Mouse (Mus musculus) forebrain, embryonic 15.5 days (tissue): Measurements from ENCODE around the gene Cdkn1b. TPM values are rescaled to one million over a fixed set of nuclear protein-coding genes. Genes with fewer than 3 reads are reported as not detected.

Experiments
- ATAC-seq: fragments of 200-750 bp; cut with Nextera tagmentation; replicated peaks from 2 replicates; pipeline ENCODE4 v1.8.0; 2017; ENCODE audit warnings: mild to moderate bottlenecking, moderate TSS enrichment, moderate library complexity
- H3K27ac ChIP-seq: fragments of 300-500 bp; sonication (generic); replicated peaks from 2 replicates; pipeline ENCODE4 v1.5.1; 2015; ENCODE audit warnings: mild to moderate bottlenecking, inconsistent platforms
- H3K27me3 ChIP-seq: fragments of 300-500 bp; sonication (generic); 2 replicates; pipeline ENCODE4 v1.6.1; 2015; ENCODE audit warnings: inconsistent platforms
- H3K36me3 ChIP-seq: fragments of 300-500 bp; sonication (generic); 2 replicates; pipeline ENCODE4 v1.6.1; 2015; ENCODE audit warnings: mild to moderate bottlenecking, inconsistent platforms
- H3K4me1 ChIP-seq: fragments of 300-500 bp; sonication (generic); 2 replicates; pipeline ENCODE4 v1.6.1; 2015; ENCODE audit warnings: inconsistent platforms
- H3K4me2 ChIP-seq: fragments of 300-500 bp; sonication (generic); replicated peaks from 2 replicates; pipeline ENCODE4 v1.6.1; 2015; ENCODE audit warnings: mild to moderate bottlenecking, inconsistent platforms
- H3K4me3 ChIP-seq: fragments of 300-500 bp; sonication (generic); 2 replicates; pipeline ENCODE4 v1.5.1; 2015; ENCODE audit warnings: mild to moderate bottlenecking, inconsistent platforms
- H3K9ac ChIP-seq: fragments of 300-500 bp; sonication (generic); replicated peaks from 2 replicates; pipeline ENCODE4 v1.6.1; 2015; ENCODE audit warnings: mild to moderate bottlenecking, inconsistent platforms
- H3K9me3 ChIP-seq: fragments of 300-500 bp; sonication (generic); 2 replicates; pipeline ENCODE4 v1.6.1; 2016; ENCODE audit warnings: inconsistent platforms
- WGBS: fragments of 180-500 bp; shearing (Covaris S2); methylation state at CpG from one replicate; pipeline ENCODE4 v1.1.7; 2015; ENCODE audit warnings: mixed read lengths; 5-methylcytosine and 5-hydroxymethylcytosine counted together
- polyA plus RNA-seq: library from polyadenylated mRNA; unstranded; fragments of >200 nt; fragmentation: Nextera tagmentation; extraction: Ambion mirVana; gene quantifications from 2 replicates; pipeline ENCODE4 v1.2.1, GENCODE M21; 2015

Gene Cdkn1b
- polyA plus RNA-seq, 1 experiment from 2014 or later = 52.4 TPM

DNA sequence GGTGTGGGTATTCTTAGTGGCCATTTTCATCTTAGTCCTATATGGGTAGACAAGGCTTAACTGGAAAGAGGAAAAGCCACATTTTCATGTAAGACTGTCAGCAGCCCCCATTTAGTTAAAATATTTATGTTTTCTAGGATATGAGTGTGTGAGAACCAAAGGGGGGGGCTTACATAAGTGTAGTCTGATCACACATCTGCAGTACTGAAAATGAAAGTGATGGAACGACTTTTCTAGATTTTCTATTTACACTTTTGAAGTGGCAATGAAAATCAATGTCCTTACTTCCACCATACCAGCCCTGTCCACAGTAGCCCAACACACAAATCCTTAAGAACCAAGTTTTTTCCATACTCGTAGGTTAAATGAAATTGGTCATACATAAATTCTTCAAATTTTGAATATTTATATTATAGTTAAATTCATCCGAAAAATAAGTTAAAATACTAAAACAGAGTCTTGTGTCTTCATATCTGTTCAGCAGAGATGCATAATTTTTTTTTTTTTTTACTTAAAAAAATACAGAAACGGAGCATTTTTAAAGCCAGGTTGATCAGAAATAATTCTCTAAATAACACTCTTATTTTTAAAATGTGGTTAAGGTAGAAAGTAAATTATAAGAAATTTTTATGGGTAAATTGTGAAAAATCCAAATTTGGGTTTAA lies 5.6 kb downstream of the Cdkn1b start:
- WGBS = 46% methylated on average over 4 of the region's 4 CpGs
- H3K4me1 ChIP-seq = peaks cover 46% of the 10 kb centered on the region

DNA sequence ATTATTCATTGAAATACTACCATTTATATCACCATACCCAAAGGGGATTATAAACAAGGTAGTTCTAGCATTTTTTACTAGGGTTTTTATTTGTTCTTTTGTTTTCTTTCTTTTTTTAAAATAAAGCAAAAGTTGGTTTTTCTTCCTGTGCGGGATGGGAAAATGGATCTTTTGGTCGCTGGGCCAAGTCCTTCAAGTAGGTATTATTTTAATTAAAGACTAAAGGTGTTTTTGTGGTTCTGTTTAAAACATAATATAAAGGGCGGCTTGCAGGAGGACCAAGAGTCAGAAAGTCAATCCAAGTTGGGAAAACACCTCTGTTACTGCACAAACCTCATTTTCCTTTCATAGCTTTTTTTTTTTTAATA lies 6.1 kb downstream of the Cdkn1b start:
- ATAC-seq = no peak
- Histone ChIP-seq H3K27ac (peak overlapping the region; percentile 98), H3K9me3 (no peaks in the 10 kb centered on the region), H3K4me3 (peak overlapping the region; percentile 54), H3K36me3 (no peaks in the 10 kb centered on the region), H3K4me1 (peaks cover 48% of the 10 kb centered on the region), H3K9ac (peak overlapping the region; percentile 66), H3K4me2 (peak overlapping the region; percentile 78), H3K27me3 (no peaks in the 10 kb centered on the region)
- 12% methylated on average over 3 of the region's 3 CpGs for WGBS

More for the DNA sequence above, 5.6 kb downstream of the Cdkn1b start:
- ATAC-seq = no peak
- Histone ChIP-seq H3K9ac (no peak overlapping the region), H3K36me3 (no peaks in the 10 kb centered on the region), H3K9me3 (no peaks in the 10 kb centered on the region), H3K4me3 (peak overlapping the region; percentile 15; the same call in 1 of the 2 replicates), H3K4me2 (peak overlapping the region; percentile 28), H3K27me3 (no peaks in the 10 kb centered on the region), H3K27ac (no peak overlapping the region)

DNA sequence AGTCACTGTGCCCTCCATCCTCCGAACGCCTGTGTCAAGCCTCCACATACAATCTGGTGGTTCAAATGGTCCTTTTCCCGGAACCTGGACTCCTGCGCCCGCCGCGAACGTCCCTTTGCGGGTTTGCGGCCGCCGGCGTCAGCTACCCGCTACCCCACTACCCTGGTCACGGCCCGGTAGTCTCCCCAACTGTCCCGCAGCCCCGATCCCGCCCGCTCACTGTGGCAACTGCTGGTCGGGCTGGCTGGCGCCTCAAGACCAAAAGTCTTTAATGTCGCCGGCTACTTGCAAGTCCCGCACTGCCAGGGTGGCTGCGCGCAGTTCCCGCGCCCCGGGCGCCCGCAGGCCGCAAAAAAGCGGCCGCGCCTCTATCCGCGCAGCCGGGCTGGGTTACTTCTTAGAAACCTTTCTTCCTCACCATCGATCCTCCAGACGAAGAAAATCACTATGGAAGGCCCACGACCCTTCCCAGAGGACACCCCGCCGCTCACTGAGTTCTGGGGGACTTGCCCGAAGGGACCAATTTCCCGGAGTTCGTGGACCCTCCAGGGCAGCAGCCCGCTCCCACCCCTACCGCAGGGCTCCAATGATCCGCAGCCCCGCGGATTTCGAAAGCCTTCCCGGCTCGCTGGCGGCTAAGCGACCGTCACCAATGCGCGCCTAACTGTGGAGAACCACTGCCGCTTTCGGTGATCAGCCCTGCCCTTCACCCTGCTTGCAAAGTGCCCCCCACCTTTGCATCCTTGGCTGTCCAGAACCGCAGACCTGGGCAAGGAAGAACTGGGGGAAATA lies 6.8 kb downstream of the Cdkn1b start:
- Histone ChIP-seq H3K9ac (peak overlapping the region; percentile 66), H3K9me3 (no peaks in the 10 kb centered on the region), H3K36me3 (no peaks in the 10 kb centered on the region), H3K4me2 (peak overlapping the region; percentile 78), H3K4me3 (peak overlapping the region; percentile 54), H3K27ac (peak overlapping the region; percentile 98), H3K27me3 (no peaks in the 10 kb centered on the region), H3K4me1 (peaks cover 48% of the 10 kb centered on the region)
- peak; percentile 36 for ATAC-seq
- under 1% methylated on average over 63 of the region's 63 CpGs for WGBS

DNA sequence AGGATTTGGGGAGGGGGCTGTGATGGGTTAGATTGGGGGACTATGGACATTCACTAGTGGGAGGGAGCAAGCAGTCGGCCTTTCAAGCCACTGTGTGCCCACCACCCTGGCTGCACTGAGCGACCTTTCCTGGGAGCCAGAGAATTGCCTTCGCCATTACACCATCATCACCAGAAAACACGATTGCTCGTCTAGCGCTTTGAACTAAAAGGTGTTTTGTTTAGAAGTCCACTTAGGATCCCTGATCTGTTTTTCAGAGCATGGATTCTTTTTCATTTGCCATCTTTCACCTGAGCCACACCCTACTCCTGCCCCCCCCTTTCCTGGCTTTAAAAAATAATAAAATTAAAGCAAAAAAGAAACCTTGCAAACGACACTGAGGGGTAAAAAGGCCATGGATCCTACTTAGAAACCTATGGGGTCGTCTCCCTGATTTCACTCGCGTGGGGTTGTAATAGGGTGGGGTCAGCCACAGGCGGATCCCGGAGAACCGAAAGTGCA lies 7.4 kb downstream of the Cdkn1b start:
- Histone ChIP-seq H3K4me2 (peak overlapping the region; percentile 78), H3K27ac (peak overlapping the region; percentile 98), H3K27me3 (no peaks in the 10 kb centered on the region), H3K36me3 (no peaks in the 10 kb centered on the region), H3K4me3 (peak overlapping the region; percentile 54), H3K4me1 (peaks cover 44% of the 10 kb centered on the region), H3K9ac (peak overlapping the region; percentile 66), H3K9me3 (no peaks in the 10 kb centered on the region)
- peak; percentile 10 for ATAC-seq
- under 1% methylated on average over 13 of the region's 13 CpGs for WGBS

DNA sequence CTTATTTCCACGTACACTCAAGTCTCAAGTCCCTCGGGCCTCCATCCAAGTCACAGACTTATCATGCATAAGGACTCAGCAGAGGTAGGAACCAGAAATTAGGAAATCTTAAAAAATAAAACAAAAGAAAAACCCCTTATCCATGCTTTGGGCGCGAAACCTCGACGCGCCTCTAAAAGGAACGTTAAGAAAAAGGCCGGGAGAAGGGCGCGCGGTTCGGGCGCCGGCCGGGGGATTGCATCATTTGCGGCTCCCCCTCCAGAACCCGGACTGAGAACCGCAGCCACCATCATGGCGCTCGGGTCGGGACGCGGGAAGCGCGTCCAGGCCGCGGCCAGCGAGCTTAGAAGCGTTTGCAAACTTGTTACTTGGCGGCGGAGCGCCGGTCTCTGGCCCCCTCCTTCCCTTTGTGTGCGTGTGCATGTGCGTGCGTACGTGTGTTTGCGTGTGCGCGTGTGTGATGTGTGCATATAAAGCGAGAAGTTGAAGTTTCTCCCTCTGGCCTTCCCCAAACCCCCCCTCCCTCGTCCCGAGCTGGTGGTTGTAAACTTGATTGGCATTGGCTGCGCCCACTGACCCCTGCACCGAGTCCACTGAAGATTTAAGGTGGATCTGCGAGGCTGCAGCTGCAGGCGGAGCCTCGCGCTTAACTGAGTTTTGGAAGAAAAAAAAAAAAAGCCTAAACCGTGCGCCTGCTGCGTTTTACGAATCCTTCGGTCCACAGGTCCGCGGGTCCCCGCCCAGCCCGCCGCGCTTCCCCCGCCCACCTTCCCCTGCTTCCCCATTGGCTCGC lies 8.1 kb downstream of the Cdkn1b start:
- peak; percentile 85 for ATAC-seq
- Histone ChIP-seq H3K4me3 (peak overlapping the region; percentile 54), H3K9me3 (no peaks in the 10 kb centered on the region), H3K4me1 (peaks cover 44% of the 10 kb centered on the region), H3K4me2 (peak overlapping the region; percentile 78), H3K27me3 (no peaks in the 10 kb centered on the region), H3K9ac (peak overlapping the region; percentile 66), H3K36me3 (no peaks in the 10 kb centered on the region), H3K27ac (peak overlapping the region; percentile 98)
- under 1% methylated on average over 63 of the region's 63 CpGs for WGBS

DNA sequence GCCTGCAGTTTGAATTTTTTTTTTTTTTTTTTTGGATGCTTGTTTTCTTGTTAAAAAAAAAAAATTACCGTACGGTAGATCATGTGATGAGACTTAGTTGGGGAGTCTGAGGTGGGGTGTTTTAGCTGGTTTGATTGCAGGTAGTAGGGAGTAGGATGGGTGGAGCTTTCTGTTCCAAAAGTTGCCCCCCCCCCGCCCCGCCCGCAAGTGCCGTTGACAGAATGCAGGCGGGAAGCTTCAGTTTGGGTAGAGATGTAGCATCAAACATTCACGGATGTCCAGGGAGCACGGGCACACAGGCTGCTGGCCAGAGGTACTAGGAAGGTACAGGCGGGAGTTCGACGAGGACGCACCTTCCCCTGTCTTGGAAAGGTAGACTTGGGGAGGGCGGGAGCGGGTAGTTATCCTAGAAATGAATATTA lies 8.7 kb downstream of the Cdkn1b start:
- ATAC-seq = peak; percentile 33
- H3K4me1 ChIP-seq = peaks cover 38% of the 10 kb centered on the region
- H3K4me3 ChIP-seq = peak overlapping the region; percentile 54
- H3K27me3 ChIP-seq = no peaks in the 10 kb centered on the region
- under 1% methylated on average over 15 of the region's 15 CpGs for WGBS
- H3K27ac ChIP-seq = peak overlapping the region; percentile 98
- H3K4me2 ChIP-seq = peak overlapping the region; percentile 78
- no peaks in the 10 kb centered on the region for H3K36me3 ChIP-seq
- H3K9ac ChIP-seq = peak overlapping the region; percentile 66
- H3K9me3 ChIP-seq = no peaks in the 10 kb centered on the region

DNA sequence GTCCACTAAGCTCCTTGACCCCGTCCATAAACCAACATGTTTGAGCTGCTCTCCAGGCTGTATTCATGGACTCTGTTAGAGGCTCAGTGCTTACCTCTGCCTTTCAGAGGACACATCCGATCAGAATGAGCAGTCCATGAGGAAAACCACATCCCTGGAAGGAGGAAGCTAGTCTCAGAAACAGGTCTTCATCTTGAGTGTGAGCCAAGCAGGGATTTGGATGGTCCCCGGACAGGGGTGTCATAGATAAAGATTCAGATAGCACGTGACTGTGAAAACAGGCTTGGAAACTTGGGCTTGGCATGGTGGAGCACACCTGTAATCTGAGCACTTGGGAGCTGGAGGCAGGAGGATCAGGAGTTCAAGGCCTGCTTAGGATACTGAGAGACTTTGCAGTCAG lies 9.7 kb downstream of the Cdkn1b start:
- Histone ChIP-seq H3K9me3 (no peaks in the 10 kb centered on the region), H3K4me2 (peak overlapping the region; percentile 78), H3K27ac (0 out of 2 replicates have a peak overlapping the region, but pooled peaks have one; percentile 19), H3K36me3 (no peaks in the 10 kb centered on the region), H3K4me1 (peaks cover 35% of the 10 kb centered on the region), H3K9ac (peak overlapping the region; percentile 26), H3K27me3 (no peaks in the 10 kb centered on the region), H3K4me3 (peak overlapping the region; percentile 54)
- 33% methylated on average over 4 of the region's 4 CpGs for WGBS
- ATAC-seq = no peak

DNA sequence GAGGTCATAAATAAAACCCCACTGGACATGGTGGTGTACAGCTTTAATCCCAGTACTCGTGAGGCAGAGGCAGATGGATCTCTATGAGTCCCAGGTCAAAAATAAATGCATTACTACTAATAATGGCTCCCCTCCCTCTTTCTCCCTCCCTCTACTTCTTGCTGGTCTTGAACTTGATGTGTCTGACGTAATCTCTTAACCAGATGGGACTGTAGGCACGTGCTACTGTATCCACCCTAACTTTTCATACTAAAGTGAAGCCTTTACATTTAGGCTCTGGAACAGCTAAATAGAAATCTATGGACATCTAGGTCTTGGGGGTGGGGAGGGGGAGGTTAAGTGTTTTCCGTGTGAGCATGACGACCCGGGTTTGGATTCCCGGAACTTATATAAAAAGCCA lies 10.2 kb downstream of the Cdkn1b start:
- Histone ChIP-seq H3K4me2 (peak overlapping the region; percentile 78), H3K9me3 (no peaks in the 10 kb centered on the region), H3K36me3 (no peaks in the 10 kb centered on the region), H3K9ac (peak overlapping the region; percentile 26; the same call in 1 of the 2 replicates), H3K4me3 (peak overlapping the region; percentile 54), H3K4me1 (peaks cover 32% of the 10 kb centered on the region), H3K27ac (0 out of 2 replicates have a peak overlapping the region, but pooled peaks have one; percentile 19), H3K27me3 (no peaks in the 10 kb centered on the region)
- ATAC-seq = no peak
- 62% methylated on average over 7 of the region's 7 CpGs for WGBS

DNA sequence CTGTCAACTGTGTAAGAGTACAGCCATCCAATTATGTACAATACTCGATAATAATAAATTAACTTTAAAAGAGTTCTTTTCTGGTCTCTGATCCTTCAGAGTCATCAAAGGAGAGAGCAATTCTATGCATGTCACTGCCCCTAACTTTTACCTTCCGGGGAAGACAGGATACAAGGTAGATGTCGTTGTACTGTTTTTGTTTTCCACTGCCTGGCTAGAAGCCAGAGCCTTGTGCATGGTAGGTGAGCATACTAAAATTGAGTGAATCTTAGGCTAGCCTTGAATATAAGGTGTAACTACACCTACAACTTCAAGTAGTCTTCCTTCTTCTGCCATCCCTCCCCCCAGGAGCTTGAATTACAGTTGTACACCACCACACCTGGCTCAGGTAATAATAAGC lies 10.9 kb downstream of the Cdkn1b start:
- H3K4me3 ChIP-seq = peak overlapping the region; percentile 54; the same call in 1 of the 2 replicates
- no peaks in the 10 kb centered on the region for H3K27me3 ChIP-seq
- H3K9ac ChIP-seq = no peak overlapping the region
- WGBS = 53% methylated on average over 3 of the region's 3 CpGs
- H3K27ac ChIP-seq = no peak overlapping the region
- H3K4me1 ChIP-seq = peaks cover 28% of the 10 kb centered on the region
- no peaks in the 10 kb centered on the region for H3K9me3 ChIP-seq
- no peaks in the 10 kb centered on the region for H3K36me3 ChIP-seq
- H3K4me2 ChIP-seq = peak overlapping the region; percentile 78
- no peak for ATAC-seq

DNA sequence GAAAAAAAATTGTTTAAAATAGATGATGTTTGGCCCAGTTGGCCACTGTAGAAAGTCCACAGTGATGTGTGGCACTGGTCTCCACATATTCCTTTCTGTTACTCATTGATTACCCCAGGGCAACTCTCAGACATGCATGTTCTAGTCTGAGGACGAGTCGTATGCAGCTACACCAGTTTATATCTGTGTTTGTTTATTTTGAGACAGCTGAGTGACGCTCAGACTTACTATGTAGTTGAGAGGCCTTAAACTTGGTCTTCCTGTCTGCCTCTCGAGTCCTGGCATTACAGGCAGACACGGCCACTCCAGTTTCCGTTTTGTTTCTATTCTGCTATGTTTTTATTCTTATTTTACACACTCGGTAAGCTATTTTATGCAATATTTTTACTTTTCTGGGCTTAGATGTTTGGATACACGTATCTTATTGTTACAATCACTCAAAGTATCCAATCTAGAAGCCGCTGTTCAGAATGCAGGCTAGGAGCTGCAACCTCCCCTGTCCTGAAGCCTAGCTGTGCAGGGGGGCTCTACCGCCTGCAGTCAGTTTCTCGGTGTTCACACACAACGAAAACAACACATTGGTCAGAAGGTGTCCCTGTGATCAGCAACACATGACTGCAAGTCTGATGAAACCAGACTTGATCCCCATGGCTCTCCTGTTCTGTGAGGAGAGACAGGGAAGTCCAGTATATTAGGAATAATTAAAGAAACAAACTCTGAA lies 12.4 kb downstream of the Cdkn1b start:
- Histone ChIP-seq H3K4me1 (peaks cover 18% of the 10 kb centered on the region), H3K27ac (no peak overlapping the region), H3K36me3 (no peaks in the 10 kb centered on the region), H3K9ac (no peak overlapping the region), H3K27me3 (no peaks in the 10 kb centered on the region), H3K9me3 (no peaks in the 10 kb centered on the region), H3K4me2 (peak overlapping the region; percentile 16; the same call in 1 of the 2 replicates), H3K4me3 (no peak overlapping the region)
- ATAC-seq = no peak
- WGBS = 69% methylated on average over 12 of the region's 12 CpGs

DNA sequence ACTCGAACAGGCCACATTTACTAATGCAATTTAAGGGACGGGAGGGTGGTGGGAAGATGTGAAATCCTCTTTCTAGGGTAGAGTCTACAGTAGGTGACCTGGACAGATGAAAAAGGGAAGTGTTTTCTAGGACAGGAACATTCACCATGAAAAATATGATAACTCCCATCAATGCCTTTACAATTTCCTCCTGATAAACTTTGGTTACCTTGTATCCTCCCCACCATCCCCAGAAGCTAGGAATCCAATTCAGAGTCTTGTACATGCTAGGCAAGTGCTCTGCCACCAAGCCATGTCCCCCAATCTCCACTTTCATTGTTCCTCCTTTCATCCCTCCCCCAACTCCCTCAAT lies 13.0 kb downstream of the Cdkn1b start:
- no peak for ATAC-seq
- peak overlapping the region; percentile 16; the same call in 1 of the 2 replicates for H3K4me2 ChIP-seq

More for the DNA sequence above, 13.0 kb downstream of the Cdkn1b start:
- H3K27ac ChIP-seq = no peak overlapping the region
- H3K9ac ChIP-seq = no peak overlapping the region
- WGBS = 79% methylated on average over 2 of the region's 2 CpGs
- no peaks in the 10 kb centered on the region for H3K36me3 ChIP-seq
- H3K27me3 ChIP-seq = no peaks in the 10 kb centered on the region
- no peak overlapping the region for H3K4me3 ChIP-seq
- no peaks in the 10 kb centered on the region for H3K9me3 ChIP-seq
- peaks cover 15% of the 10 kb centered on the region for H3K4me1 ChIP-seq
